Mouse (Mus musculus): ENCODE data around the gene Tspyl4.

GRCm38 (mm10) chr10:34297299-34297979, at the start of gene Tspyl4:
- TF ChIP-seq CTCF (IDR thresholded peaks at IDR 0.05; ENCODE audit: insufficient read depth, low read length) (no peak), POLR2A (IDR thresholded peaks at IDR 0.05; ENCODE audit: borderline replicate concordance, extremely low read depth, low read depth, low read length) (peak; percentile 82; the same call in 1 of the 2 replicates)

Measured in lung, adult 2 months (tissue).